Mouse (Mus musculus) CD4-positive, CD25-positive, alpha-beta regulatory T cell, adult 2 months (primary cell): Measurements from ENCODE around the gene Tas2r144.

Experiments used
- DNase-seq: peaks from one replicate; pipeline ENCODE4 v3.0.0-alpha.2; 2012; ENCODE audit warnings: low read depth, low spot score

Gene Tas2r144

DNA sequence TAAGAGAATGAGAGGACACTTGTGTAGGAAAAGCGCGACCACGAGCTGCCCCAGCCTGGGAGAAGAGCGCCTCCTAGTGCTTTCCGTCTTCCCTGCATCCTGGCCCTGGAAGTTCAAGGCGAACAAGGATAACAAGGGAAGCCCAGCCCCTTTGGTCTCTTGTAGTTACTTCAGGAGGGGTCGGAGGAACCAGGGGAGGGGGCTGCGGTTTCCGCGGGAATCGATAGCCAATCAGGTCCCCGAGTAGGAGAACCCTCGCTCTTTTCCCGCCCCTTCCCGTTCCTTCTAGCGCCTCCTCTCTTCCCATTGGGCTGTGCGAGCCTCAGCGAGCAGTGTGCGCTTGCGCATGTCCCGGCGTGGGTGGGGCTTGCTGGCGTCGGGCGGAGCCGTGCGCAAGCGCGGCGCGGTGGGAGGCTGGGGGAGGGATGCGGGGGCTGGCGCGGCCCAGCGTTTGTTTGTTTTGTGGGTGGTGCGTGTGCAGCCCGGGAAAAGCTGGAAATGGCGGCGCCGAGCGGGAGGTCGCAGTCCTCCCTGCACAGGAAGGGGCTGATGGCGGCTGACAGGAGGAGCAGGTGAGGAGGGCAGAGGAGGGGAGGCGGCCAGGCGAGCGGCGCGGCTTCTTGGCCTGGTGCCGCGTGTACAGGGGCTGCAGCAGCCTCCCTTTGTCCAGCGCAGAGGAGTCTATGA is 49.6 kb downstream of the Tas2r144 start, which contains the start of gene Casp2:
Gene Casp2, plus strand, starts transcription at position 360 of the 687 bp plus-strand sequence.
- peak; percentile 99 for DNase-seq
